Mouse (Mus musculus) cerebellum, adult 8-10 months (tissue): ENCODE measurements at regions not wholly inside any gene's neighbourhood (a gene's known extent, or its start where the extent isn't known, plus 50 kb on each side); places are given as distances from the start of the nearest gene placed in this dataset.

Experiments used
- DNase-seq: peaks from one replicate; pipeline ENCODE4 v3.0.0; 2022

- no peak for DNase-seq
These were observed 118.4 kb upstream of the Gnao1 start for GRCm38 (mm10) chr8:93691375-93691774.

DNA sequence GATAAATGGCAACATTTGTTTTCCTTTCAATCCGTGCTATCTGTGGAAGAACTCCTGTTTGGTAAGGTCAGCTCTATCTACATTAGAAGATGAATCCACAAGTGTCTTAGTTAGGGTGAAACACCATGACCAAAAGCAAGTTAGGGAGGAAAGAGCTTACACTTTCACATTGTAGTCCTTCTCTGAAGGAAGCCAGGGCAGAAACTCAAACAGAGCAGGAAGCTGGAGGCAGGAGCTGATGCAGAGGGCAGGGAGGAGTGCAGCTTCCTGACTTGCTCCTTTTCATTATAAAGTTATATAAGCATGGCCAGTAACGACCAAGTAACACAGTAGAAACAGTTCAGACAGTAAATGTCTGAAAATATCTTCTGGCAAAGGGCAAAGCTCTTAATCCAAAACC, 117.9 kb upstream of the Gnao1 start:
- no peak for DNase-seq

DNA sequence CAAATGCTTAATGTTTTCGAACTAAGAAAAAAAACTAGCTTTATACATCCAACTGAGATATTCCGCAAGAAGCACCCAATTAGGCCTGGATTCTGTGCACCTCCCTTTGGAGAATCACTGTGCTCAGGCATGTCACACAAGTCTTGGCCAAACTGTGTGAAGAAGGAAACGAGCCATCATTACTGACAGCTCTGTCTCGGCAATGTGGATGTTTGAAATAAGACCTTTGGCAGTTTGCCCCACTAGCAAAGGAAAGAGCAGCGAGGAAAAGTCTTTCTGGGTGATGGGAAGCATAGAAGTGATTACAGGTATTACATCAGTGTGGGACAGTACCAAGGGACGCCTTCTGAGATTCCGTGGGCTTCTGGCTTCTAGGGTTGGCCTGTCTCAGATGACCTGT, 112.6 kb upstream of the Gnao1 start:
- DNase-seq: no peak

DNA sequence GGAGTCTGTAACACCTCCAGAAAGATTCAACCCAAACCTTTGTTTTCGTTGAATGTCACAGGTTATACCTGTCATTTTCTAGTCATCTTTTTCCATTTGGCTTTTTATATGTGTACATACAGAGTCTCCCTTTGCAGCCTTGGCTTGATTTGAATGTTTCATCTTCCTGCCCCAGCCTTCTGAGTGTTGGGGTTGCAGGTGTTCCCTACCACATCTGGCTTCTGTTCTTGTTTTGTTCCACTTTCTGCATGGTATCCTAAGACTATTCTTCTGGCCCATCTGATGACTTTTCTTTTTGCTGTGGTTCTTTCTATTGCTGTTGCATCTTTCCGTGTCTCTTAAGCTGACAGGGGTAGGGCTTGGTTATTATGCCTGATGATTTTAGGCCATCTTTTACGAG, 111.3 kb upstream of the Gnao1 start:
- no peak for DNase-seq

- no peak for DNase-seq
These were observed 108.4 kb upstream of the Gnao1 start for GRCm38 (mm10) chr8:93701391-93701790.

DNA sequence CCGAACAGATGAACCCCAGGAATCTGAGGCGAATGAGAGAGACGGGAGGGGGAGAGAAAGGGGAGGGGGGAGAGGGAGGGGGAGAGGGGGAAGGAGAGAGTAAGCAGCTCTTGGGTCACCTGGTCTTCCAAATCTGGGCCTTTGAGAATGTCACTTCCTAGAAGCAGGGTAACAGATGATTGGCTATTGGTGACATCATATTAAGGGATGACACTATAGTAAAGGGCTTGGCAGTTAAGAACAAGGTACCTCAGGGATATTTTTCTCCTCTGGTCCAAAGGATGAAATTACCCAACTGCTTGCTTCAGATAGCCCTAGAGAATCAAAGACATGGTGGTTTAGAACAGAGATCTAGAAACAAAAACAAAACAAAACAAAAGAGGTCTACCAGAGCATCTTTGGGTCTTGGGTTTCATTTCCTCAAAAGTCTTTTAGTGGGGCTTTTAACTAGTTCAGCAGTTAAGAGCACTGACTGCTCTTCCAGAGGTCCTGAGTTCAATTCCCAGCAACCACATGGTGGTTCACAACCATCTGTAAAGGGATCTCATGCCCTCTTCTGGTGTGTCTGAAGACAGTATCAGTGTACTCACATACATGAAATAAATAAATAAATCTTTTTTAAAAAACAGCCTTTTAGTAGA, 97.6 kb upstream of the Gnao1 start:
- no peak for DNase-seq

GRCm38 (mm10) chr8:93713221-93713620, 96.5 kb upstream of the Gnao1 start:
- DNase-seq: no peak

GRCm38 (mm10) chr8:93724896-93725489, 84.8 kb upstream of the Gnao1 start:
- DNase-seq: no peak

GRCm38 (mm10) chr8:93729124-93729930, 80.4 kb upstream of the Gnao1 start:
- no peak for DNase-seq

- DNase-seq: no peak
These were observed 78.7 kb upstream of the Gnao1 start for GRCm38 (mm10) chr8:93730738-93731700.

DNA sequence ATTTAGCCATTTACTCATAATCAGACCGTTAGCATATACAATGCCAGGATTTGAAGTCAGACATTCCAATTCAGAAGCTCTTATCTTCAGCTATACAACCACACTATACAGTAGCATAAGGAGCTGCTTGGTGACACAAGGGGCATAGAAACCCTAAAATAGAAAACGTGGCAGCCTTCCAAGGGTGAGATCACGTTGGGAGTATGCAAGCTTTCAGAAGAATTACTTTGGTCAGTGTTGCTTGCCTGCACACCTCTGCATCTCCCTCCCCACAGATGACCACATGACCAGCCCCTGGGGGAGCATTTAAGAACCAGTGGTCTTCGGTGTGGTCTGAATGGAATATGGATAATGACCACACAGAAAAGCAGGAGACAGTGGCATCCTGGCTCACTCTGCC, 74.9 kb upstream of the Gnao1 start:
- peak; percentile 11 for DNase-seq

DNA sequence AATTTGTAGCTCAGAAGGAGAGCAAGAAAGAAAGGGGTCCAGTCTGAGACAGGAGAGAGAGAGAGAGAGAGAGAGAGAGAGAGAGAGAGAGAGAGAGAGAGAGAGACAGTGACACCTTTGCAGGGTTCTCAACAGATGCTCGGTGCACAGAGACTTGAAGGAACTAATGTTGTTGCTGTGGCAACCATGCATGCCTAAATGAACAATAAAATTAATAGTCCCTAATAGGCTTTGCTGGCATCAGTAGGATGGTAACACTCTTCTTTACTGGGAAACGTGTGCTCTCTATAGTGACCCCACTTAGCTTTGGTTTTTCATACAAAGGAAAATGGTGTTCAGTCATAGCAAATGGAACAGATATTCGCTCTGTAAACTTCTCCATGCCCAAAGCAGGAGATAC, 69.5 kb upstream of the Gnao1 start:
- no peak for DNase-seq

GRCm38 (mm10) chr8:93748720-93749119, 61.0 kb upstream of the Gnao1 start:
- no peak for DNase-seq

DNA sequence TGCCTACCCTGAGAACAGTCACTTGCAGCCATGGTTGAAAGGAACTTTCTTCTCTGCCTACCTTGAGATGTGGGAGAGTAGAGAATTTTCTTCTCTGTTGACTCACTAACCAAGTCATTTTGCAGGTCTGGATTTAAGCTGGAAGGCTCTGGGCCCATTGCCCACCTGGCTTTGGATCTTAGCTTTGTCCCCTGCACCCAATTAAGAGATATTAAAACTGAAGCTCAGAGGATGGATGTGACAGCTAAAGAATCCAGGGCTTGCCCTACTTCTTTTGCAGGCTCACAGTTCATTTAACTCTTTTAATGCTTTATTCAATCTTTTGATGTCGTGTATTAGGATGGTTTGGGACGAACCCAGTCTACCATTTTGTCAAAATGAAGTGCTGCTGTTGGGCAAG, 58.8 kb upstream of the Gnao1 start:
- DNase-seq: no peak

- no peak for DNase-seq
These were observed 53.8 kb upstream of the Gnao1 start for GRCm38 (mm10) chr8:93755981-93756380.
